Mouse (Mus musculus): ENCODE data around the gene Fer.

- TF ChIP-seq CTCF (IDR thresholded peaks at IDR 0.05; ENCODE audit: control insufficient read depth, insufficient read depth, insufficient replicate concordance, low read depth, low read length) (no peak), POLR2A (IDR thresholded peaks at IDR 0.05; ENCODE audit: control insufficient read depth, low read depth, low read length) (no peak)
These were observed 31.3 kb upstream of the Fer start for GRCm38 (mm10) chr17:63831550-63831949.
